Mouse (Mus musculus) midbrain, embryonic 16.5 days (tissue): ENCODE data around the gene Uggt2. TPM values are rescaled to one million over a fixed set of nuclear protein-coding genes. Genes with fewer than 3 reads are reported as not detected.

ENCODE experiments used
- ATAC-seq: fragments of 200-750 bp; cut with Nextera tagmentation; 2 replicates; pipeline ENCODE4 v1.8.0; 2017; ENCODE audit warnings: moderate TSS enrichment
- H3K27ac ChIP-seq: fragments of 300-500 bp; sonication (generic); 2 replicates; pipeline ENCODE4 v1.5.1; 2014; ENCODE audit warnings: mild to moderate bottlenecking, low read length, mixed read lengths
- H3K27me3 ChIP-seq: fragments of 300-500 bp; sonication (generic); 2 replicates; pipeline ENCODE4 v1.6.1; 2014; ENCODE audit warnings: low read depth, low read length, mixed read lengths; ENCODE audit not compliant: control insufficient read depth, insufficient read depth
- H3K36me3 ChIP-seq: fragments of 300-500 bp; sonication (generic); 2 replicates; pipeline ENCODE4 v1.6.1; 2014; ENCODE audit warnings: mild to moderate bottlenecking, low read length, moderate library complexity, mixed read lengths; ENCODE audit not compliant: control insufficient read depth, insufficient read depth
- H3K4me1 ChIP-seq: fragments of 300-500 bp; sonication (generic); 2 replicates; pipeline ENCODE4 v1.6.1; 2014; ENCODE audit warnings: mild to moderate bottlenecking, low read length, mixed read lengths; ENCODE audit not compliant: control insufficient read depth, insufficient read depth
- H3K4me2 ChIP-seq: fragments of 300-500 bp; sonication (generic); 2 replicates; pipeline ENCODE4 v1.6.1; 2014; ENCODE audit warnings: mild to moderate bottlenecking, low read length, mixed read lengths
- H3K4me3 ChIP-seq: fragments of 300-500 bp; sonication (generic); 2 replicates; pipeline ENCODE4 v1.5.1; 2014; ENCODE audit warnings: low read depth, mild to moderate bottlenecking, low read length, moderate library complexity, mixed read lengths
- H3K9ac ChIP-seq: fragments of 300-500 bp; sonication (generic); 2 replicates; pipeline ENCODE4 v1.6.1; 2014; ENCODE audit warnings: low read depth, low read length, mixed read lengths
- H3K9me3 ChIP-seq: fragments of 300-500 bp; sonication (generic); replicated peaks from 2 replicates; pipeline ENCODE4 v1.6.1; 2014; ENCODE audit warnings: mild to moderate bottlenecking, low read length, mixed read lengths; ENCODE audit not compliant: control insufficient read depth, poor library complexity, severe bottlenecking
- WGBS: fragments of 180-500 bp; shearing (Covaris S2); extraction: QIAGEN DNeasy Blood & Tissue Kit; methylation state at CpG from one replicate; pipeline ENCODE4 v1.1.7; 2014; 5-methylcytosine and 5-hydroxymethylcytosine counted together
- polyA plus RNA-seq: library from polyadenylated mRNA; unstranded; fragments of >200 nt; fragmentation: Nextera tagmentation; extraction: Ambion mirVana; gene quantifications from 2 replicates; pipeline ENCODE4 v1.2.1, GENCODE M21; 2015

Uggt2 gene
- polyA plus RNA-seq, 1 experiment from 2014 or later: 20.0 TPM

DNA sequence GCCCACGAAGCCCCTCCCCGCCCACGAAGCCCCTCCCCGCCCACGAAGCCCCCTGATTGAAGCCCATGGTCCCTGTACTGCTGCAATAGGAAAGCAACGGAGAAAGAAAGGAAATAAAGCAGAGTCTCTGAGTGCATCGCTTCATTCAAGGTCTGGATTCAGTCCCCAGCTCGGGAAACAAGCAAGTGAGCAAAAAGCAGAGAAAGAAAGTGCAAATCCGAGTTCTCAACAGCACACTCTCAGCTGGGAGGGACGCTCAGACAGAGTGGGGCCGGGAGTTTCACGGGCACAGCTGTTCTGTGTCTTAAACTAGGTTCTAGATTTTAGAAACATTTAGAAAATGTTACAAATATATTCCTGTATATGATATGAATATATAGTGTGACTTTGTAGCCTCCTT is 24.4 kb upstream of the Uggt2 start:
- ATAC-seq: peak; percentile 75
- peak overlapping the region; percentile 13; the same call in 1 of the 2 replicates for H3K9ac ChIP-seq
- H3K4me3 ChIP-seq: peak overlapping the region; percentile 35
- WGBS: 5% methylated on average over 12 of the region's 12 CpGs
- H3K27ac ChIP-seq: peak overlapping the region; percentile 33
- H3K27me3 ChIP-seq: no peaks in the 10 kb centered on the region
- peak overlapping the region; percentile 53 for H3K4me2 ChIP-seq
- no peaks in the 10 kb centered on the region for H3K9me3 ChIP-seq
- H3K4me1 ChIP-seq: peaks cover 3% of the 10 kb centered on the region
- H3K36me3 ChIP-seq: no peaks in the 10 kb centered on the region

DNA sequence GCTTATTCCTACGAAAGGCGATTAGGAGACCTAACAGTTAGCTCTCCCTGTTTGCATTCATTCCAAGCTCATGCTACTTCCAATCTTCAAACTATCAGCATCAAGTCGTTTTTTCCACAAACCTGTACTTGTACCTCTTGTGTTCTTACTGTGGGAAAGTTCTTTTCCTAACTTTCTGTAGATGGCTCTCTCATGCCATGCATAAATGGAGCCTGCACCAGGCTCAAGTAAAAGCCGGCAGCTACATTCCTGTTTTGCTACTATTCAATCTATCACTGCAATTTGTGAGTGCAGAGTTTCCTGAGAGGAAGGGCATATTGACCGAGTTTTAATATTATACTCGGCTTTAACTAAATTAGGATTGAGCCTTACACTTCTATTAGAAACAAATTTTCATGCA is 13.3 kb upstream of the Uggt2 start:
- H3K9me3 ChIP-seq: no peaks in the 10 kb centered on the region
- no peaks in the 10 kb centered on the region for H3K36me3 ChIP-seq
- H3K4me3 ChIP-seq: no peak overlapping the region
- H3K4me1 ChIP-seq: no peaks in the 10 kb centered on the region
- WGBS: 78% methylated on average over 6 of the region's 6 CpGs
- H3K9ac ChIP-seq: no peak overlapping the region
- no peak for ATAC-seq
- H3K27me3 ChIP-seq: no peaks in the 10 kb centered on the region
- no peak overlapping the region for H3K4me2 ChIP-seq
- no peak overlapping the region for H3K27ac ChIP-seq

DNA sequence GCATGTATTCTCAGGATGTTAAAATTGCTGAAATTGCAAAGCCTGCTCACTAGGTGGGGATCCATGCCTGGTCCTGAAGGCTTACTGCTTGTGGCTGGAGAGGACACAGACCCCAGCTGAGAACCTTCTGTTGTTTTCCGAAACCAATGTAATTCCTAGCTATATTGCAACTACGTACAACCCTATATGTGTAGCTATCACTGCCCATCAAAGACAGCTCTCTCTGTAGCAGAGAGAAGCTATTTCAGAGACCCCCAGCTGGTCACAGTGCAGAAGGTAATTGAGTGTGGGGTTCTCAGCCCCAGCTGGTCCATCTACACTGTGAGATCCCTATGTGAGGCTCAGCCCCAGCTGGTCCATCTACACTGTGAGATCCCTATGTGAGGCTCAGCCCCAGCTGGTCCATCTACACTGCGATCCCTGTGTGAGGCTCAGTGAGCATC is 10.6 kb upstream of the Uggt2 start:
- H3K9me3 ChIP-seq: no peaks in the 10 kb centered on the region
- ATAC-seq: no peak
- no peak overlapping the region for H3K27ac ChIP-seq
- H3K4me3 ChIP-seq: no peak overlapping the region
- no peaks in the 10 kb centered on the region for H3K4me1 ChIP-seq
- H3K36me3 ChIP-seq: no peaks in the 10 kb centered on the region
- 78% methylated on average over 3 of the region's 3 CpGs for WGBS
- no peak overlapping the region for H3K9ac ChIP-seq
- no peaks in the 10 kb centered on the region for H3K27me3 ChIP-seq
- no peak overlapping the region for H3K4me2 ChIP-seq

- Histone ChIP-seq H3K4me3 (no peak overlapping the region), H3K4me1 (no peaks in the 10 kb centered on the region), H3K36me3 (no peaks in the 10 kb centered on the region), H3K27ac (no peak overlapping the region), H3K9me3 (no peaks in the 10 kb centered on the region), H3K27me3 (no peaks in the 10 kb centered on the region), H3K9ac (no peak overlapping the region), H3K4me2 (no peak overlapping the region)
- ATAC-seq: no peak
- WGBS: 69% methylated on average over 7 of the region's 7 CpGs
These were observed 9.6 kb upstream of the Uggt2 start for GRCm38 (mm10) chr14:119108776-119109301.

- Histone ChIP-seq H3K9ac (no peak overlapping the region), H3K36me3 (no peaks in the 10 kb centered on the region), H3K4me3 (no peak overlapping the region), H3K4me2 (no peak overlapping the region), H3K4me1 (no peaks in the 10 kb centered on the region), H3K27me3 (no peaks in the 10 kb centered on the region), H3K27ac (no peak overlapping the region), H3K9me3 (no peaks in the 10 kb centered on the region)
- WGBS: 90% methylated on average over 8 of the region's 8 CpGs
- ATAC-seq: no peak
These were observed 8.4 kb upstream of the Uggt2 start for GRCm38 (mm10) chr14:119107591-119107990.

- WGBS: 2% methylated on average over 13 of the region's 13 CpGs
- peaks cover 15% of the 10 kb centered on the region for H3K4me1 ChIP-seq
- no peaks in the 10 kb centered on the region for H3K9me3 ChIP-seq
- H3K4me2 ChIP-seq: peak overlapping the region; percentile 64
- H3K27ac ChIP-seq: peak overlapping the region; percentile 92
- H3K36me3 ChIP-seq: no peaks in the 10 kb centered on the region
- H3K27me3 ChIP-seq: no peaks in the 10 kb centered on the region
- peak overlapping the region; percentile 89 for H3K4me3 ChIP-seq
- peak; percentile 92 for ATAC-seq
- H3K9ac ChIP-seq: peak overlapping the region; percentile 96
These were observed 301 bp upstream of the Uggt2 start for GRCm38 (mm10) chr14:119099570-119099891.

DNA sequence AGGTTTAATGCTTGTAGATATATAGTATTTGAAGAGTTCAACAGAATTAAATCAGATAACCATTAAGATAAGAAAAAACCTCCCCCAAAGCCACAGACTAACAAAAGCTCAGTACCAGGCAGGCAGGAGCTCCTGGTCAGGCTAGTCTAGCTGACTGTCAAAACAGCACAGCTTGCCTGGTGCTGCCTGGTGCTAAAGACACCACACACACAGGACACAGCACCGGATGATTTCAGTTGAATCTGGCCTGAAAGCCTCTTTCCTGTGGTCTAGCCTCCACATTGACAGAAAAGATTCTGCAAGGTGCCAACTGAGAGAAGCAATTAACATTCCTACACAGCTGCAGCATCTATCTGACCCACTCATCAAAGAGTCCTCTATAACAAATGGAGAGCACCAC is 37.4 kb downstream of the Uggt2 start:
- H3K9me3 ChIP-seq: no peaks in the 10 kb centered on the region
- no peaks in the 10 kb centered on the region for H3K27me3 ChIP-seq
- H3K36me3 ChIP-seq: peaks cover 13% of the 10 kb centered on the region
- H3K9ac ChIP-seq: no peak overlapping the region
- H3K4me3 ChIP-seq: no peak overlapping the region
- WGBS: 71% methylated on average over 1 of the region's 1 CpGs
- no peak for ATAC-seq
- H3K4me2 ChIP-seq: no peak overlapping the region
- H3K4me1 ChIP-seq: no peaks in the 10 kb centered on the region
- no peak overlapping the region for H3K27ac ChIP-seq

DNA sequence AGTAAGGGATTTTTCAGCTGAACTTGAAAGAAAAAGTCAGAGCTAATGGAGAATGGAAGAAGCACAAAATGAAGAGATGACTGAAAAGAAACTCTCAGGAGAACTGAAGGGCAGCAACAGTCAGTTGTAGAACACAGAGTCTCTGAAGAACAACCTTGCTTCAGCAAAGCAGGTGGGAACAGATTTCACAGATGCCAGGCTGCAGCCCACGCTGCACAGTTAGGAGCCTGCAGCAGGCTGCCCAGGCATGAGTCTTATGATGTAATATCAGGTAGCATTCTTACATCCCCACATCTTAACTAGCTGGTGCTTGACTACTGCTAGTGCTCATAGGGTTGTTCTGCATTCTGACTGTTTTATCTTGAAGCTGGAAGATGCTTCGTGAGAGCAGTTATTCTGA is 38.5 kb downstream of the Uggt2 start:
- Histone ChIP-seq H3K27me3 (no peaks in the 10 kb centered on the region), H3K4me3 (no peak overlapping the region), H3K4me2 (no peak overlapping the region), H3K36me3 (peaks cover 13% of the 10 kb centered on the region), H3K9ac (no peak overlapping the region), H3K9me3 (no peaks in the 10 kb centered on the region), H3K27ac (no peak overlapping the region), H3K4me1 (no peaks in the 10 kb centered on the region)
- 97% methylated on average over 2 of the region's 2 CpGs for WGBS
- ATAC-seq: no peak

DNA sequence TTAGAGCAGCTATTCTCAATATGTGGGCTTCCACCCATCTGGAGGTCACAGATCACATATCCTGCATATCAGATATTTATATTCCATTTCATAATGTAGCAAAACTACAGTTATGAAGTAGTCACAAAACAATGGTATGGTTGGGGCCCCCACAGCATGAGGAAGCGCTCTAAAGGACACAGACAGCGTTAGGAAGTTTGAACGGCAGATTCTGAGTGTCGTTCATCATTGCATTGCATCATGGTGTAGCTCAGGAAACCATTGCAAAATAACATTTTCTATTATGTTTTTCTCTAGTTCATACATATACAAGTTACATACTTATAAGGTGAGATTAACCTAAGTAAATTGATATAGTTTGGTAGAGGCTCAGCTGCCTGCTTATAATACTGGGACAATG is 42.2 kb downstream of the Uggt2 start:
- Histone ChIP-seq H3K9ac (no peak overlapping the region), H3K4me1 (no peaks in the 10 kb centered on the region), H3K36me3 (peaks cover 19% of the 10 kb centered on the region), H3K4me2 (no peak overlapping the region), H3K27ac (no peak overlapping the region), H3K4me3 (no peak overlapping the region), H3K27me3 (no peaks in the 10 kb centered on the region), H3K9me3 (no peaks in the 10 kb centered on the region)
- no peak for ATAC-seq
- WGBS: 93% methylated on average over 4 of the region's 4 CpGs
